Mouse (Mus musculus) sigmoid colon, adult 10 weeks (tissue): ENCODE measurements around the gene Eno1. TPM values are rescaled to one million over a fixed set of nuclear protein-coding genes. Genes with fewer than 3 reads are reported as not detected.

ENCODE experiments used
- polyA plus RNA-seq: library from polyadenylated mRNA; stranded (reverse); fragments of 350-450 nt; fragmentation: Illumina TruSeq; extraction: RNeasy Lipid Tissue Mini Kit (QIAGEN cat#74804); gene quantifications from one replicate; pipeline ENCODE4 v1.2.3, GENCODE M21; 2014; ENCODE audit warnings: low read depth, low replicate concordance

Eno1 gene
- polyA plus RNA-seq: 127 TPM

GRCm38 (mm10) chr4:150236521-150237481 lies at the start of gene Eno1:
Gene Eno1, plus strand, starts transcription at chr4:150236721.

GRCm38 (mm10) chr4:150201232-150201631 lies 35.3 kb upstream of the Eno1 start, which contains the start of gene Car6:
Gene Car6, minus strand, starts transcription at chr4:150201332.

GRCm38 (mm10) chr4:150281018-150281761 lies 44.7 kb downstream of the Eno1 start, which contains the start of gene Rere:
Gene Rere, plus strand, starts transcription at chr4:150281646.

Other genes with a start within 250 kb of the Eno1 start
- 4.3 TPM for gene H6pd, start 227.7 kb upstream of the Eno1 start, polyA plus RNA-seq
- 1.2 TPM for gene Gpr157, start 149.4 kb upstream of the Eno1 start, polyA plus RNA-seq
- 0.44 TPM for gene Slc2a5, start 117.4 kb upstream of the Eno1 start, polyA plus RNA-seq
- not detected for gene Slc2a7, start 87.7 kb upstream of the Eno1 start, polyA plus RNA-seq
- gene Car6, start 35.4 kb upstream of the Eno1 start, polyA plus RNA-seq: not detected
- 48.7 TPM for gene Rere, start 44.9 kb downstream of the Eno1 start, polyA plus RNA-seq